Mouse (Mus musculus): ENCODE data around the gene Slc25a27. TPM values are rescaled to one million over a fixed set of nuclear protein-coding genes. Genes with fewer than 3 reads are reported as not detected.

Slc25a27 gene
- total RNA-seq, 2 experiments from 2014 or later: 47.8 to 49.0 TPM

Other genes starting within 250 kb of the Slc25a27 start
- not detected for gene Mep1a, start 164.4 kb downstream of the Slc25a27 start, total RNA-seq (2021)
- gene Ankrd66, start 123.6 kb downstream of the Slc25a27 start, total RNA-seq (2021): under 1 TPM in 1 of 2 experiments, not detected in 1; 0.58 TPM
- gene Pla2g7, start 99.1 kb downstream of the Slc25a27 start, total RNA-seq (2021): 10 to 100 TPM; 32.5 to 34.1 TPM
- 1 to 10 TPM; 2.1 to 3.3 TPM for gene Tdrd6, start 36.9 kb downstream of the Slc25a27 start, total RNA-seq (2021)
- gene Cyp39a1, start 211 bp upstream of the Slc25a27 start, total RNA-seq (2021): 1 to 10 TPM; 2.0 to 2.3 TPM
- gene Rcan2, start 134.1 kb upstream of the Slc25a27 start, total RNA-seq (2021): 10 to 100 TPM; 43.1 to 49.9 TPM